Comparison of ENCODE assay signal across 11 mouse cellular contexts in the genomic region with DNA sequence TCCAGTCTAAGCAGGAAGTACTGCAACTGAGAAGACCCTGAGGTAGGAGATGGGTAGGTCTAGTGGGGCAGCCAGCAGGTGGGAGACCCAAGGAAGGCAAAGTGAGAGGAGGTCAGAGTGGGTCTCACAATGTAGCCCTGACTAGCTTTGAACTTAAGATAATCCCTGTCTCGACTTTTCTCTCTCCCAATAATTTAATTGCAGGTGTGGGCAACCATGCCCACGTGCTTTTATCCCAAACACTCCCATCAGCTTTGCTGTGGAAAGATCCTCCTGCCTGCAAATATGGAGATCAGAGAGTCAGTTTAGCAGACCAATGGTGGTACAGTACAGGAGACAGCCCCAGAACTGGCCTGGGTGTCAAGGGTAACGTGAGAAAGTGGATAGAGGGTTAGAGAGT. TPM values are rescaled to one million over a fixed set of nuclear protein-coding genes. Genes with fewer than 3 reads are reported as not detected.
DNase-seq lines count a peak whose midpoint lies in the region; ATAC-seq lines count a peak whose summit lies in the region.
"Had no signal": no experiment of that assay in that cellular context is flagged by ENCODE, and none has a peak within 500 bp of the region (broad histone marks: within the 10 kb centered on the region; RNA-seq: fewer than 3 reads in every experiment).

No protein-coding gene starts in this region.

- H3K4me1 ChIP-seq in heart, embryonic 11.5 days (ENCODE audit: control insufficient read depth, insufficient read depth, low read length), result peaks cover 12% of the 10 kb centered on the region
- H3K4me1 ChIP-seq in megakaryocyte, embryonic 14.5 days, result peaks cover 81% of the 10 kb centered on the region
- peaks cover 20% of the 10 kb centered on the region for H3K4me1 ChIP-seq in hindbrain, embryonic 16.5 days (ENCODE audit: control insufficient read depth, insufficient read depth, low read depth, low read length)
- H3K4me1 ChIP-seq in neural tube, embryonic 13.5 days (replicated peaks), result peaks cover 36% of the 10 kb centered on the region

- WGBS in heart, embryonic 11.5 days (ENCODE audit: insufficient replicate concordance), result 68% methylated on average over 3 of the region's 3 CpGs
- WGBS in hindbrain, embryonic 16.5 days, result 75% methylated on average over 3 of the region's 3 CpGs
- 70% methylated on average over 3 of the region's 3 CpGs for WGBS in neural tube, embryonic 13.5 days

- H3K4me3 ChIP-seq in heart, embryonic 11.5 days (ENCODE audit: low read depth, low read length), result no peak overlapping the region
- peak overlapping the region; percentile 99 for H3K4me3 ChIP-seq in megakaryocyte, embryonic 14.5 days (replicated peaks)
- no peak overlapping the region for H3K4me3 ChIP-seq in hindbrain, embryonic 16.5 days (ENCODE audit: low read length)
- H3K4me3 ChIP-seq in neural tube, embryonic 13.5 days, result peak overlapping the region; percentile 68

- no peak overlapping the region for H3K9ac ChIP-seq in heart, embryonic 11.5 days (ENCODE audit: low read depth, low read length)
- H3K9ac ChIP-seq in hindbrain, embryonic 16.5 days (ENCODE audit: low read depth, low read length), result peak overlapping the region; percentile 27; the same call in 1 of the 2 replicates
- 0 out of 2 replicates have a peak overlapping the region, but pooled peaks have one; percentile 75 for H3K9ac ChIP-seq in neural tube, embryonic 13.5 days

- DNase-seq in heart, adult 18-20 months, result no peak
- no peak for DNase-seq in Muller cell, postnatal 12 days (ENCODE audit: inconsistent ontology term)
- no peak for DNase-seq in layer of hippocampus, adult 11-12 months (ENCODE audit: low spot score)
- DNase-seq: right cerebral cortex, postnatal 14 days had no signal

- peaks cover 9% of the 10 kb centered on the region; the same call in 1 of the 2 replicates for H3K36me3 ChIP-seq in heart, embryonic 11.5 days (ENCODE audit: control insufficient read depth, insufficient read depth, low read length)
- peaks cover 57% of the 10 kb centered on the region for H3K36me3 ChIP-seq in megakaryocyte, embryonic 14.5 days (replicated peaks; ENCODE audit: low read length)
- H3K36me3 ChIP-seq in hindbrain, embryonic 16.5 days (ENCODE audit: control insufficient read depth, insufficient read depth, low read length), result peaks cover 26% of the 10 kb centered on the region
- peaks cover 64% of the 10 kb centered on the region for H3K36me3 ChIP-seq in neural tube, embryonic 13.5 days

- no peaks in the 10 kb centered on the region for H3K9me3 ChIP-seq in heart, embryonic 11.5 days (replicated peaks; ENCODE audit: control insufficient read depth, low read length)
- no peaks in the 10 kb centered on the region for H3K9me3 ChIP-seq in megakaryocyte, embryonic 14.5 days
- H3K9me3 ChIP-seq in hindbrain, embryonic 16.5 days (ENCODE audit: control insufficient read depth, low read length), result no peaks in the 10 kb centered on the region
- no peaks in the 10 kb centered on the region for H3K9me3 ChIP-seq in neural tube, embryonic 13.5 days
- H3K9me3 ChIP-seq: intestine, embryonic 15.5 days had no signal

- H3K27me3 ChIP-seq in heart, embryonic 11.5 days (ENCODE audit: control insufficient read depth, insufficient read depth, low read length), result no peaks in the 10 kb centered on the region
- H3K27me3 ChIP-seq in megakaryocyte, embryonic 14.5 days (replicated peaks), result no peaks in the 10 kb centered on the region
- no peaks in the 10 kb centered on the region for H3K27me3 ChIP-seq in hindbrain, embryonic 16.5 days (replicated peaks; ENCODE audit: control insufficient read depth, insufficient read depth, low read length)
- no peaks in the 10 kb centered on the region for H3K27me3 ChIP-seq in neural tube, embryonic 13.5 days
- H3K27me3 ChIP-seq: intestine, embryonic 15.5 days had no signal

- no peak for ATAC-seq in heart, embryonic 11.5 days (replicated peaks; ENCODE audit: insufficient number of reproducible peaks, low FRiP score, low TSS enrichment)
- no peak for ATAC-seq in megakaryocyte, adult 5-6 weeks (ENCODE audit: poor library complexity, severe bottlenecking)
- ATAC-seq in hindbrain, embryonic 16.5 days, result no peak
- no peak for ATAC-seq in neural tube, embryonic 13.5 days (ENCODE audit: low read depth)
- ATAC-seq: intestine, embryonic 15.5 days had no signal

- H3K27ac ChIP-seq in heart, embryonic 11.5 days (ENCODE audit: low read depth, low read length), result no peak overlapping the region
- no peak overlapping the region for H3K27ac ChIP-seq in hindbrain, embryonic 16.5 days (ENCODE audit: low read depth, low read length)
- no peak overlapping the region for H3K27ac ChIP-seq in neural tube, embryonic 13.5 days (replicated peaks)
- H3K27ac ChIP-seq: intestine, embryonic 15.5 days had no signal

- H3K4me2 ChIP-seq in heart, embryonic 11.5 days, result peak overlapping the region; percentile 85; the same call in 1 of the 2 replicates
- no peak overlapping the region for H3K4me2 ChIP-seq in hindbrain, embryonic 16.5 days (ENCODE audit: low read length)
- peak overlapping the region; percentile 79 for H3K4me2 ChIP-seq in neural tube, embryonic 13.5 days

RNA-seq across cellular contexts. Expression of a gene that starts 1.6 kb away (rescaled TPM):
- 16.0 and 18.2 TPM in 2 replicates for polyA plus RNA-seq in heart, embryonic 11.5 days (2014; fragmentation: Nextera tagmentation; extraction: Ambion mirVana)
- 10 to 100 TPM; 22.0 to 25.3 TPM for total RNA-seq in heart, adult 18-20 months (2021)
- polyA plus RNA-seq in megakaryocyte, embryonic 14.5 days (2012; ENCODE audit: insufficient read depth, low replicate concordance), result 33.5 and 113 TPM in 2 replicates
- total RNA-seq in megakaryocyte, adult 5-6 weeks (2015), result 22.8 TPM in 2 replicates
- total RNA-seq in megakaryocyte, adult 5-6 weeks (2017), result 104 TPM in 2 replicates
- polyA plus RNA-seq in hindbrain, embryonic 16.5 days (2015; fragmentation: Nextera tagmentation; extraction: Ambion mirVana), result 37.7 and 39.4 TPM in 2 replicates
- 43.1 and 43.4 TPM in 2 replicates for polyA plus RNA-seq in neural tube, embryonic 13.5 days (2015; fragmentation: Nextera tagmentation; extraction: Ambion mirVana)

RNA-seq across cellular contexts. Expression of a gene that starts 34.6 kb away (rescaled TPM):
- polyA plus RNA-seq in heart, embryonic 11.5 days (2014; fragmentation: Nextera tagmentation; extraction: Ambion mirVana), result 26.4 and 27.2 TPM in 2 replicates
- total RNA-seq in heart, adult 18-20 months (2021), result 10 to 100 TPM; 15.0 to 18.8 TPM
- 1.2 and 3.2 TPM in 2 replicates for polyA plus RNA-seq in megakaryocyte, embryonic 14.5 days (2012; ENCODE audit: insufficient read depth, low replicate concordance)
- total RNA-seq in megakaryocyte, adult 5-6 weeks (2015), result not detected in 2 replicates
- 0.16 and 0.40 TPM in 2 replicates for total RNA-seq in megakaryocyte, adult 5-6 weeks (2017)
- polyA plus RNA-seq in hindbrain, embryonic 16.5 days (2015; fragmentation: Nextera tagmentation; extraction: Ambion mirVana), result 553 and 621 TPM in 2 replicates
- polyA plus RNA-seq in neural tube, embryonic 13.5 days (2015; fragmentation: Nextera tagmentation; extraction: Ambion mirVana), result 548 and 565 TPM in 2 replicates
- total RNA-seq: monocyte, adult 5-6 weeks had no signal

RNA-seq across cellular contexts. Expression of a gene that starts 58.4 kb away (rescaled TPM):
- 119 and 138 TPM in 2 replicates for polyA plus RNA-seq in heart, embryonic 11.5 days (2014; fragmentation: Nextera tagmentation; extraction: Ambion mirVana)
- total RNA-seq in heart, adult 18-20 months (2021), result 1 to 10 TPM; 4.7 to 5.6 TPM
- polyA plus RNA-seq in megakaryocyte, embryonic 14.5 days (2012; ENCODE audit: insufficient read depth, low replicate concordance), result 133 and 188 TPM in 2 replicates
- 45.4 and 47.7 TPM in 2 replicates for total RNA-seq in megakaryocyte, adult 5-6 weeks (2015)
- total RNA-seq in megakaryocyte, adult 5-6 weeks (2017), result 77.2 TPM in 2 replicates
- 27.3 and 35.0 TPM in 2 replicates for polyA plus RNA-seq in hindbrain, embryonic 16.5 days (2015; fragmentation: Nextera tagmentation; extraction: Ambion mirVana)
- 33.5 and 40.5 TPM in 2 replicates for polyA plus RNA-seq in neural tube, embryonic 13.5 days (2015; fragmentation: Nextera tagmentation; extraction: Ambion mirVana)

Comparison
In these comparisons a context has a peak if more than half of its experiments do, and no peak if none do; other contexts are left out.
1. H3K4me3 ChIP-seq: peak in megakaryocyte, embryonic 14.5 days (single experiment) and neural tube, embryonic 13.5 days (single experiment); none in heart, embryonic 11.5 days (single experiment) and hindbrain, embryonic 16.5 days (single experiment).
2. RNA of a gene that starts 34.6 kb away (polyA plus RNA-seq): 553 to 621 TPM in hindbrain, embryonic 16.5 days and 548 to 565 TPM in neural tube, embryonic 13.5 days; 26.4 to 27.2 TPM in heart, embryonic 11.5 days and 1.2 to 3.2 TPM in megakaryocyte, embryonic 14.5 days; every median in the first group is over 10 times any median in the second.